Mouse (Mus musculus) cortical plate, adult 2 months (tissue): Measurements from ENCODE around the gene Creb3l4. TPM values are rescaled to one million over a fixed set of nuclear protein-coding genes. Genes with fewer than 3 reads are reported as not detected.

Experiments
- H3K27ac ChIP-seq: fragments of 200-500 bp; 2 replicates; pipeline ENCODE4 v1.5.1; 2012; ENCODE audit warnings: low read length, control low read depth, inconsistent platforms; ENCODE audit not compliant: insufficient read depth
- H3K4me1 ChIP-seq: fragments of 200-500 bp; 2 replicates; pipeline ENCODE4 v1.6.1; 2011; ENCODE audit warnings: low read length; ENCODE audit not compliant: control insufficient read depth, insufficient read depth
- H3K4me3 ChIP-seq: fragments of 200-500 bp; 2 replicates; pipeline ENCODE4 v1.5.1; 2011; ENCODE audit warnings: mild to moderate bottlenecking, low read length, control low read depth; ENCODE audit not compliant: insufficient read depth
- CTCF ChIP-seq: fragments of 200-500 bp; IDR thresholded peaks from 2 replicates; pipeline ENCODE4 v1.5.1; 2011; ENCODE audit warnings: mild to moderate bottlenecking, control low read depth, low read length; ENCODE audit not compliant: insufficient read depth; ENCODE audit errors: extremely low read depth
- POLR2A ChIP-seq: fragments of 200-500 bp; IDR thresholded peaks from 2 replicates; pipeline ENCODE4 v1.6.1; 2011; ENCODE audit warnings: mild to moderate bottlenecking, low read length, control low read depth; ENCODE audit not compliant: insufficient read depth; ENCODE audit errors: extremely low read depth
- polyA plus RNA-seq: library from polyadenylated mRNA; depleted of rRNA; stranded (reverse); fragments of >200 nt; gene quantifications from 2 replicates; pipeline ENCODE4 v1.2.3, GENCODE M21; 2012

Gene Creb3l4
- polyA plus RNA-seq, 1 experiment = 0.27 TPM

DNA sequence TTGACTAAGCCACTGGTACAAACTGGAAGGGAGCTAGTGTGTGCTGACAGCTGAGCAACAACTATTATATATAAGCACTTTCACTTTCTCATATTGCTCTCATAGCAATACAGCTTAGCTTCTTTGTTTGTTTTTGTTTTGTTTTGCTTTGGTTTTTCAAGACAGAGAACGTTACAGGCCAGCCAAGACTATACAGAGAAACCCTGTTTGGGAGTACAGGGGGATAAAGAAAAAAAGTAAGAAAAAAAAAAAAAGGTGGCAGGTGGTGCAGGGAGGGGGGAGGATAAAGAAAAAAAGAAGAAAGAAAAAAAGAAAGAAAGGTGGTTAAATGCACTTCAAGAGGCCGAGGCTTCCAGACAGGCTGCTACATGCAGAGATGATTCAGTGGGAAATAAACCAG lies 2.1 kb upstream of the Creb3l4 start:
- Histone ChIP-seq H3K4me1 (no peaks in the 10 kb centered on the region), H3K27ac (no peak overlapping the region), H3K4me3 (no peak overlapping the region)
- no peak for TF ChIP-seq POLR2A
- no peak for TF ChIP-seq CTCF

DNA sequence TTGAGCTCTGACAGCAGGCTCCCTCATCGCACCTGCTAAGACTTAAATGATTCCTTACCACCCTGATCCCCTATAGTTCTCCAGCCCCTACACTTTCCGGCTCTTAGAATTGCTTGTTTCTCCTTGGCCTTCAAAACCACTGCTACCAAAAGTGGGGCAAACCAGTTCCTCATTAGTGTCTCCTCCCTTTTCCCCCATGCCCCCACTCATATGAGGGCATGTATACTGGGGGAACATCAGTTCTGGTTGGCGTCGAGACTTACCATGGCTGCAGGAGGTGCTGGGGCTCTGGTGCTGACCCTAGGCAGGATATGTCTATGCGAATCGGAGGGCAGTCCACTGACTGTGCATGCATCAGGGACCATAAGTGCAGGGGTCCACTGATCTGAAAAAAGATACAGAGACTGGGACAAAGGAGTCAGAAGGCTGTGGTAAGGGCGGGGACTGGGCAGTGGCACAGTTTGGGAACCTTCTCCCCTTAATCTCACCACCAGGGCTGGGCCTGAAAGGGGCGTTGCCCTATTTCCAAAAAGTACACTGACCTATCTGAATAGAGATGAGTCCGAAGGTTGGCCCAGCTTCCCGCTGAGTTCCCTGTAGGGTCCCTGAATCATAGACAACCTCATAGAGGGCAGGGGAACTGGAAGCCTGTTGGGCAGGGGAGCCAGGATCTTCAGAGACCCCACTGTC lies 1.5 kb downstream of the Creb3l4 start:
- TF ChIP-seq POLR2A = no peak
- TF ChIP-seq CTCF = no peak
- H3K4me3 ChIP-seq = no peak overlapping the region

DNA sequence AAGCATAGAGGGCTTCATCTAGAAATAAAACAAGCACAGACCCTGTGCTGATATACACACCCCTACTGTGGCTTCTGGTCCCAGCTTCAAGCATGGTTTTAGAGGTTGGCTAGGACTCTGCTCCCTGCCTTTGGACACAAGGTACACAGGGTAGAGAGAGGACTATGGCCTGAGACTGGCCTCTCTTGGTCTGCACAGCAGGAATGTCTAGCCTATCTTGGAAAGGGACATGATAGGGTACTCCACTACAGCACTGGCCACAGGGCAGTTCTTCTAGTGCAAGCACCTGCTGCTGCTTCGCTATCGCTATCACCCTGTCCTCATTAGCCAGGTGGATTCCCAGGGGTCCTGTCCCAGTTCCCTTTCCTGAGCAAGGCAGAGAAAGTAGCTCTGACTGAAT lies 2.1 kb downstream of the Creb3l4 start:
- H3K27ac ChIP-seq = no peak overlapping the region
- no peak overlapping the region for H3K4me3 ChIP-seq
- TF ChIP-seq POLR2A (no peak), CTCF (no peak)
- H3K4me1 ChIP-seq = no peaks in the 10 kb centered on the region

More for the DNA sequence above, 1.5 kb downstream of the Creb3l4 start:
- Histone ChIP-seq H3K27ac (no peak overlapping the region), H3K4me1 (no peaks in the 10 kb centered on the region)

DNA sequence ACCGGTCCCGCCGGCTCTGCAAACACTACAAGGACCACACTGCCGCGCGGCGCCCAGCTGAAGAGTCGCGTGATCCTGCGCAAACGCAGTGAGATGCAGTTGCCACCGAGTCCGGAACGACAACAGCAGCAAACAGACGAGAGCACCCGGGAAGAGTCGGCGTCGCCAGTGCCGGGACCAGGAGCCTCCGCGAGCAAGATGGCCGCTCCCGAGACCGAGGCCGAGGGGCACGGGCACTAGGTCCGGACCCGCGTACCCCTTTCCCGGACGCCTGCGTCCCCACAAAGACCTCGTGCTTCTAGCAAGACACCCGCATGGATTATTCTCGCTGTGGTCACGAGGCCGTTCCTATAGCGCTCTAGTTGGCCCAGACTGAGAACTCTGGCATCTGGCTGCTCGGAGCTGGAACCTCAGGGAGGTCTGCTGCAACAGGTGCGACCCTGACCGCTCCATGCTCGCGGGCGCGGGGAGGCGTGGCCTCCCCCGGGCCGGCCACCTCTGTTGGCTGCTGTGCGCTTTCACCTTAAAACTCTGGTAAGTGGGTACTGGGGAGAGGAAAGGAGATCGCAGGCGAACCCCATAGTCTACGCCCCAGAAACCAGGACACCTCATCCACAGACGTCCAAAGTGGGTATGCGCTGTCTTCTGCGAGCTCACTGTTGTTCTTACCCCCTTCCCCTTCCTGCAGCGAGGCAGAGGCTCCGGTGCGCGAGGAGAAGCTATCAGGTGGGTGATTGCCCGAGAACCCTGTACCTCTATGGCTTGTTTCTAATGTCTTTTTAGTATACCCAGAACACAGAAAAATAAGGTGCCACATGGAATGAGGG lies 11.6 kb downstream of the Creb3l4 start, which contains the start of gene Jtb:
Jtb (plus strand) TSS at position 91 of the 827 bp plus-strand sequence.
- TF ChIP-seq CTCF = no peak
- peak; percentile 95 for TF ChIP-seq POLR2A
- peaks cover 2% of the 10 kb centered on the region for H3K4me1 ChIP-seq
- H3K4me3 ChIP-seq = peak within 1 kb of the TSS; percentile 66
- H3K27ac ChIP-seq = no peak within 1 kb of the TSS

DNA sequence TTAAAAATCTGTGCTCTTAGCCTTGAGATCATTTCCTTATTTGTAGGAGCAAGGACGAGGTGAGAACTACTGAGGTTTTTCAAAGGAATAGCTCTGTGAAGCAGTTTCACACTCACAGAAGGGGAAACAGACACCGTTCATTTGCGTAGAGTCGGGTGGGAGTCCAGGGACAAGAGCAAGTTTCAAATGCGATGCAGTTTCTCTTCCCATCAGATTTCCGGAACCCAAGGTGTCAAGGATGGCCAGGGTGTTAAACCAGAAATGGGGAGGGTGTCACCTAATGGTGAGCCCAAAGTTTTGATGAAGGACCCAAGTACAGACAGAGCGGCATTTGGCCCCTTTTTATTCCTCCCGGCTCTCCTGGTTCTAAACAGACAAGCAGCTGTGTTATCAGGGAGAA lies 12.2 kb downstream of the Creb3l4 start:
- Histone ChIP-seq H3K27ac (no peak overlapping the region), H3K4me1 (peaks cover 2% of the 10 kb centered on the region), H3K4me3 (peak overlapping the region; percentile 66)
- TF ChIP-seq CTCF = no peak
- no peak for TF ChIP-seq POLR2A

DNA sequence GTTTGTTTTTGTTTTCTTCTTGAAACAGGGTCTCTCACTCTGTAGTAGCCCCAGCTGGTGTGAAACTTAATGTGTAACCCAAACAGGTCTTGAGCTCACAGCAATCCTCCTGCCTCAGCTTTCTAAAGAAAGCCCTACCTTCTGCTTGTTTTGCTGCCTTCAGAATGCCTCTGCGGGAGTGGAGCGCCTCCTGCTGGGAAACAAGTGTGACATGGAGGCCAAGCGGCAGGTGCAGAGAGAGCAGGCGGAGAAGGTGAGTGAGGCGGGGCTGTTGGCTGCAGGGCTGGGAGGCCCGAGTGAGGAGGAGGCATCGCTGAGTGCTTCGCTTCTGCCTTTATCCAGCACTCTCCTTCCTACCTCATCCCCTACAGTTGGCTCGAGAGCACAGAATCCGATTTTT lies 19.0 kb downstream of the Creb3l4 start:
- Histone ChIP-seq H3K4me3 (no peak overlapping the region), H3K4me1 (no peaks in the 10 kb centered on the region), H3K27ac (no peak overlapping the region)
- TF ChIP-seq CTCF (no peak), POLR2A (no peak)

DNA sequence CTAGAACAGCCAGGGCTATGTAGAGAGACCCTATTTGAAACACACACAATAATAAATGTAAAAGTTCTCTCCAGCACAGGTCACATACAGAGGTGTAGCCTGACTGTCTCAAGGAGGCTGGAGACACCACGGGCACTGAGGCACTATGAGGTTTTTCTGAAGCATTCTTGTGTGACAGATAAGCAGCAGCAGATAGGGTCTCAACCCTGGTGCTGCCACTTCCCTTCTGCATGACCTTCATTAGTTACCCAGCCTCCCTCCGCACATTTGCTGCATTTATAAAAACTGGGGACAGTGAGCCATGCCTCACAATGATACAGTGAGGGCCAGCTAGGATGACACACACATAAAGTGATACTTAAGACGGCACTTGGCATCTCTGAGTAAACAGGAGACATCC lies 20.4 kb downstream of the Creb3l4 start:
- Histone ChIP-seq H3K4me1 (no peaks in the 10 kb centered on the region), H3K27ac (no peak overlapping the region), H3K4me3 (no peak overlapping the region)
- TF ChIP-seq CTCF = no peak
- TF ChIP-seq POLR2A = no peak

DNA sequence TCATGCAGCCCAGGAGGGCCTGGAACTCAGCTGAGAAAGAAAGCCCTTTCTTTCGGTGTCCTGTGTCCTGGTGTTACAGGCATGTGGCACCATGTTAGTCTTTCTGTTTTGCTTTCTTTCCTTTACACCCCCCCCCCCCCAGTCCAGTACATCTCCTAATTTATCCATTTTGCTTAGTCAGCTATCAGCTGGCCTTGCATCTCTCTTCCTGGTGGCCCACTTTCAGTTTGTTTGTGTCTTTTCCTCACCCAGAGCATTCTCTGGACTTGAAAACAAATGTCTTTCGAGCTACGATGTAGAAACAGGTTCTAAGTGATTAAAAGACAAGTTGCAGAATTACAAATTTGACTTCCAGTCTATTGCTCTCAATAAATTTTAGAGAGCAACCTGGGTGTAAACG lies 20.9 kb downstream of the Creb3l4 start:
- Histone ChIP-seq H3K27ac (no peak overlapping the region), H3K4me1 (no peaks in the 10 kb centered on the region), H3K4me3 (no peak overlapping the region)
- TF ChIP-seq POLR2A (no peak), CTCF (no peak)

DNA sequence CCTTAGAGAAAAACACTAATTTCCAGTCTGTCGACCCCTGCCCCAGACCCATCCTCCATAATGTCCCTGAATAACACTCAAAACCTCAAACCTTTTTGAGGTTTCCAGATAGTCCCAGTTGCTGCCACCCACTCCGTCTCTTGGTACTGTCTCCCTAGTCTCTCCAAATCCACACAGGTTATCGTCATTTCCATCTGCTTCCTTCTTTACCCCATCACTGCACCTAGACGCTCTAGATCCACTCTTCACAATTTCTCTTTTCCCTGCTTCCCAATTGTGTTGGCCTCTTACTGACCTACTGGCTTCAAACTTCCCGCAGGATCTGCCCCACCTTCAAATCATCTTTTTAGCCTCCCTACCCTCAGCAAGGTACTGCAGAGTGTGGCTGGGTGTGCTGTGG lies 22.2 kb downstream of the Creb3l4 start:
- H3K4me1 ChIP-seq = no peaks in the 10 kb centered on the region
- TF ChIP-seq CTCF (no peak), POLR2A (no peak)
- 0 out of 2 replicates have a peak overlapping the region, but pooled peaks have one; percentile 3 for H3K4me3 ChIP-seq
- no peak overlapping the region for H3K27ac ChIP-seq
